Mouse (Mus musculus) stomach, postnatal 0 days (tissue): ENCODE data around the gene Rrp8. TPM values are rescaled to one million over a fixed set of nuclear protein-coding genes. Genes with fewer than 3 reads are reported as not detected.
A peak's percentile ranks its signal among the peaks of the same experiment; 100 is the strongest.

Experiments used
- ATAC-seq: fragments of 200-750 bp; cut with Nextera tagmentation; 2 replicates; pipeline ENCODE4 v1.8.0; 2017; ENCODE audit not compliant: low FRiP score, low TSS enrichment
- DNase-seq: peaks from one replicate; pipeline ENCODE4 v3.0.0-alpha.2; 2016; ENCODE audit warnings: low spot score
- H3K27ac ChIP-seq: fragments of 300-500 bp; sonication (generic); replicated peaks from 2 replicates; pipeline ENCODE4 v1.5.1; 2014; ENCODE audit warnings: mild to moderate bottlenecking, control low read depth
- H3K27me3 ChIP-seq: fragments of 300-500 bp; sonication (generic); 2 replicates; pipeline ENCODE4 v1.6.1; 2014; ENCODE audit warnings: low read length; ENCODE audit not compliant: control insufficient read depth, insufficient read depth
- H3K36me3 ChIP-seq: fragments of 300-500 bp; sonication (generic); 2 replicates; pipeline ENCODE4 v1.6.1; 2014; ENCODE audit warnings: low read length, mixed read lengths; ENCODE audit not compliant: control insufficient read depth, insufficient read depth
- H3K4me1 ChIP-seq: fragments of 300-500 bp; sonication (generic); replicated peaks from 2 replicates; pipeline ENCODE4 v1.6.1; 2014; ENCODE audit warnings: antibody characterized with exemption; ENCODE audit not compliant: control insufficient read depth, insufficient read depth
- H3K4me2 ChIP-seq: fragments of 300-500 bp; sonication (generic); replicated peaks from 2 replicates; pipeline ENCODE4 v1.6.1; 2014; ENCODE audit warnings: low read depth, mild to moderate bottlenecking, control low read depth, moderate library complexity
- H3K4me3 ChIP-seq: fragments of 300-500 bp; sonication (generic); 2 replicates; pipeline ENCODE4 v1.5.1; 2014; ENCODE audit warnings: low read depth, low read length, control low read depth
- H3K9ac ChIP-seq: fragments of 300-500 bp; sonication (generic); 2 replicates; pipeline ENCODE4 v1.6.1; 2014; ENCODE audit warnings: mild to moderate bottlenecking, low read length, control low read depth, mixed read lengths
- H3K9me3 ChIP-seq: fragments of 300-500 bp; sonication (generic); 2 replicates; pipeline ENCODE4 v1.6.1; 2016; ENCODE audit warnings: low read length; ENCODE audit not compliant: control insufficient read depth
- CTCF ChIP-seq: IDR thresholded peaks from 2 replicates; pipeline ENCODE4 v1.5.1; 2016; ENCODE audit warnings: antibody characterized with exemption, low read depth, mild to moderate bottlenecking, moderate library complexity
- EP300 ChIP-seq: optimal IDR thresholded peaks from 2 replicates; pipeline ENCODE3; 2016; ENCODE audit warnings: antibody characterized with exemption
- WGBS: fragments of 180-500 bp; shearing (Covaris S2); extraction: QIAGEN DNeasy Blood & Tissue Kit; methylation state at CpG from one replicate; pipeline ENCODE4 v1.1.7; 2014; 5-methylcytosine and 5-hydroxymethylcytosine counted together
- polyA plus RNA-seq: library from polyadenylated mRNA; unstranded; fragments of >200 nt; fragmentation: Nextera tagmentation; extraction: Ambion mirVana; gene quantifications from 2 replicates; pipeline ENCODE4 v1.2.1, GENCODE M21; 2015

Gene Rrp8
- polyA plus RNA-seq, 1 experiment from 2014 or later: 21.3 TPM

GRCm38 (mm10) chr7:105741978-105742377 is 4.8 kb upstream of the Rrp8 start:
- Histone ChIP-seq H3K36me3 (peaks cover 15% of the 10 kb centered on the region), H3K27ac (no peak overlapping the region), H3K9ac (no peak overlapping the region), H3K27me3 (no peaks in the 10 kb centered on the region), H3K4me2 (no peak overlapping the region), H3K4me1 (no peaks in the 10 kb centered on the region), H3K9me3 (no peaks in the 10 kb centered on the region), H3K4me3 (no peak overlapping the region)
- WGBS: 89% methylated on average over 9 of the region's 9 CpGs
- DNase-seq (peak; percentile 7), ATAC-seq (no peak)
- no peak for TF ChIP-seq EP300
- TF ChIP-seq CTCF: no peak

GRCm38 (mm10) chr7:105740851-105741250 is 3.7 kb upstream of the Rrp8 start:
- H3K36me3 ChIP-seq: peaks cover 15% of the 10 kb centered on the region; the same call in 1 of the 2 replicates
- H3K9ac ChIP-seq: no peak overlapping the region
- peak; percentile 13 for DNase-seq
- H3K9me3 ChIP-seq: no peaks in the 10 kb centered on the region
- H3K4me1 ChIP-seq: no peaks in the 10 kb centered on the region
- no peak overlapping the region for H3K4me2 ChIP-seq
- ATAC-seq: no peak
- no peak for TF ChIP-seq CTCF
- no peak for TF ChIP-seq EP300
- WGBS: 62% methylated on average over 6 of the region's 6 CpGs
- H3K4me3 ChIP-seq: no peak overlapping the region
- 0 out of 2 replicates have a peak overlapping the region, but pooled peaks have one; percentile 30 for H3K27ac ChIP-seq
- H3K27me3 ChIP-seq: no peaks in the 10 kb centered on the region

GRCm38 (mm10) chr7:105740089-105740795 is 3.1 kb upstream of the Rrp8 start:
- Histone ChIP-seq H3K9me3 (no peaks in the 10 kb centered on the region), H3K4me1 (no peaks in the 10 kb centered on the region), H3K36me3 (peaks cover 15% of the 10 kb centered on the region; the same call in 1 of the 2 replicates), H3K9ac (no peak overlapping the region), H3K4me3 (no peak overlapping the region), H3K27ac (peak overlapping the region; percentile 67), H3K4me2 (no peak overlapping the region), H3K27me3 (no peaks in the 10 kb centered on the region)
- TF ChIP-seq EP300: no peak
- 82% methylated on average over 13 of the region's 13 CpGs for WGBS
- ATAC-seq (no peak), DNase-seq (no peak)

GRCm38 (mm10) chr7:105738948-105739347 is 1.8 kb upstream of the Rrp8 start:
- H3K27me3 ChIP-seq: no peaks in the 10 kb centered on the region
- H3K9ac ChIP-seq: peak overlapping the region; percentile 96
- H3K4me2 ChIP-seq: peak overlapping the region; percentile 84
- peak; percentile 22; the same call in 1 of the 2 replicates for TF ChIP-seq CTCF
- TF ChIP-seq EP300: peak; percentile 26
- no peaks in the 10 kb centered on the region for H3K4me1 ChIP-seq
- peak; percentile 61 for DNase-seq
- no peaks in the 10 kb centered on the region for H3K9me3 ChIP-seq
- WGBS: 12% methylated on average over 3 of the region's 3 CpGs
- H3K36me3 ChIP-seq: peaks cover 15% of the 10 kb centered on the region; the same call in 1 of the 2 replicates
- H3K27ac ChIP-seq: peak overlapping the region; percentile 95
- peak overlapping the region; percentile 94 for H3K4me3 ChIP-seq
- ATAC-seq: peak; percentile 63; the same call in 1 of the 2 replicates

DNA sequence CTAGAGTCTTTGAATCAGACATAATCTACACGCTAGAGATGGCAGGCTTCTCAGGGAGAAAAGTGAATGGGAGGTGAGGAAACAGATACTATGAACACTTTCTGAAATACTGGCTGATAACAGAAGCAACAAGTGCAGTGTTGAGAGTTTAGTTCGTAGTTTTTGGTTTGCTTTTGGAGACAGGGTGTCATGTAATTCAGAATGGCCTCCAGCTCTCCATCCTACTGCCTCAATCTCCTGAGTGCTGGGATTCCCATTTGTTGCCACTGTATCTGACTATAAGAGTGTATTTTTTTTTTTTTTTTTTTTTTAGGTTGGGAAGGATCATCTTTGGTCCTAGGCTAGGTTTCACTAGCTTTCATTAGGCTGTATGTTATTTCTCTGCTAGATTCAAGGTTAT is 1.1 kb upstream of the Rrp8 start:
- Histone ChIP-seq H3K4me3 (peak overlapping the region; percentile 94), H3K9me3 (no peaks in the 10 kb centered on the region), H3K4me1 (no peaks in the 10 kb centered on the region), H3K4me2 (peak overlapping the region; percentile 84), H3K36me3 (peaks cover 21% of the 10 kb centered on the region), H3K27ac (peak overlapping the region; percentile 95), H3K9ac (peak overlapping the region; percentile 96), H3K27me3 (no peaks in the 10 kb centered on the region)
- TF ChIP-seq CTCF (no peak), EP300 (no peak)
- DNase-seq (peak; percentile 7), ATAC-seq (no peak)
- 58% methylated on average over 2 of the region's 2 CpGs for WGBS

DNA sequence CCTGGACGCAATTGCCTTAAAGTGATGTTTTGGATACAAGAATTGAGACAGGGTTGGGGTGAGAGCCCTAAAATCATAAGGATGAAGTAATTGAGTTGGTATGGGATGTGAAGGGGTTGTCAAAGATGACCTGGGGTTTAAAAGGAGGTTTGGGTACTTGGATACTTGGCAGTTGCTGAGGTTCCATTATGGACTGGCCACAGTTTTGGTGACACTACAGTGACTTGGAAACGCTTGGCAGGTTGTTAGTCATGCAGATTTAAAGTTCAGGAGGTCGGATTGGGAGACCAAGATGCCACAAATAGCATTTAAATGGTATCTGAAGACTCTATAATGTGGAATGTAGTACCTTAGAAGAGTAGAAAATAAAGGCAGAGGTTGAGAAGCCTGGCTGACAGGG is 463 bp upstream of the Rrp8 start:
- peak overlapping the region; percentile 96 for H3K9ac ChIP-seq
- H3K9me3 ChIP-seq: no peaks in the 10 kb centered on the region
- ATAC-seq: no peak
- H3K27me3 ChIP-seq: no peaks in the 10 kb centered on the region
- H3K36me3 ChIP-seq: peaks cover 23% of the 10 kb centered on the region
- H3K4me2 ChIP-seq: peak overlapping the region; percentile 84
- no peaks in the 10 kb centered on the region for H3K4me1 ChIP-seq
- DNase-seq: no peak
- peak overlapping the region; percentile 95 for H3K27ac ChIP-seq
- TF ChIP-seq EP300: no peak
- TF ChIP-seq CTCF: no peak
- 17% methylated on average over 3 of the region's 3 CpGs for WGBS
- peak overlapping the region; percentile 94 for H3K4me3 ChIP-seq
